Mouse (Mus musculus) neural tube, embryonic 11.5 days (tissue): ENCODE measurements around the gene Nfia. TPM values are rescaled to one million over a fixed set of nuclear protein-coding genes. Genes with fewer than 3 reads are reported as not detected.
A peak's percentile ranks its signal among the peaks of the same experiment; 100 is the strongest.

ENCODE experiments used
- ATAC-seq: fragments of 200-750 bp; cut with Nextera tagmentation; 2 replicates; pipeline ENCODE4 v1.8.0; 2017; ENCODE audit warnings: moderate number of reproducible peaks, mild to moderate bottlenecking, moderate TSS enrichment, moderate library complexity; ENCODE audit not compliant: insufficient read depth, low FRiP score, low TSS enrichment
- DNase-seq: peaks from one replicate; pipeline ENCODE4 v3.0.0-alpha.2; 2015; ENCODE audit warnings: low spot score
- H3K27ac ChIP-seq: fragments of 300-500 bp; sonication (generic); 2 replicates; pipeline ENCODE4 v1.5.1; 2014; ENCODE audit warnings: low read depth, mild to moderate bottlenecking, low read length
- H3K27me3 ChIP-seq: fragments of 300-500 bp; sonication (generic); 2 replicates; pipeline ENCODE4 v1.6.1; 2014; ENCODE audit warnings: mild to moderate bottlenecking, low read length, mixed read lengths; ENCODE audit not compliant: control insufficient read depth, insufficient read depth
- H3K36me3 ChIP-seq: fragments of 300-500 bp; sonication (generic); 2 replicates; pipeline ENCODE4 v1.6.1; 2014; ENCODE audit warnings: mild to moderate bottlenecking, low read length, moderate library complexity, mixed read lengths; ENCODE audit not compliant: control insufficient read depth, insufficient read depth
- H3K4me1 ChIP-seq: fragments of 300-500 bp; sonication (generic); 2 replicates; pipeline ENCODE4 v1.6.1; 2014; ENCODE audit warnings: low read length, mixed read lengths; ENCODE audit not compliant: control insufficient read depth, insufficient read depth
- H3K4me2 ChIP-seq: fragments of 300-500 bp; sonication (generic); 2 replicates; pipeline ENCODE4 v1.6.1; 2014; ENCODE audit warnings: low read depth, mild to moderate bottlenecking, moderate library complexity
- H3K4me3 ChIP-seq: fragments of 300-500 bp; sonication (generic); 2 replicates; pipeline ENCODE4 v1.5.1; 2014; ENCODE audit warnings: low read depth, low read length
- H3K9ac ChIP-seq: fragments of 300-500 bp; sonication (generic); 2 replicates; pipeline ENCODE4 v1.6.1; 2014; ENCODE audit warnings: mild to moderate bottlenecking, low read length
- H3K9me3 ChIP-seq: fragments of 300-500 bp; sonication (generic); 2 replicates; pipeline ENCODE4 v1.6.1; 2016; ENCODE audit warnings: low read length; ENCODE audit not compliant: control insufficient read depth
- WGBS: fragments of 180-500 bp; shearing (Covaris S2); extraction: QIAGEN DNeasy Blood & Tissue Kit; methylation state at CpG from one replicate; pipeline ENCODE4 v1.1.7; 2014; 5-methylcytosine and 5-hydroxymethylcytosine counted together
- polyA plus RNA-seq: library from polyadenylated mRNA; unstranded; fragments of >200 nt; fragmentation: Nextera tagmentation; extraction: Ambion mirVana; gene quantifications from 2 replicates; pipeline ENCODE4 v1.2.1, GENCODE M21; 2014

Nfia gene
- polyA plus RNA-seq, 1 experiment from 2014 or later: 29.0 TPM

- H3K27me3 ChIP-seq: no peaks in the 10 kb centered on the region
- H3K9me3 ChIP-seq: no peaks in the 10 kb centered on the region
- DNase-seq (no peak), ATAC-seq (no peak)
- peak overlapping the region; percentile 75 for H3K27ac ChIP-seq
- H3K4me1 ChIP-seq: peaks cover 40% of the 10 kb centered on the region
- H3K4me3 ChIP-seq: no peak overlapping the region
- H3K9ac ChIP-seq: no peak overlapping the region
- no peaks in the 10 kb centered on the region for H3K36me3 ChIP-seq
- H3K4me2 ChIP-seq: peak overlapping the region; percentile 3
- 4% methylated on average over 4 of the region's 4 CpGs for WGBS
Measured at GRCm38 (mm10) chr4:98107093-98107453, 334.5 kb downstream of the Nfia start.

GRCm38 (mm10) chr4:98107936-98108675 lies 335.6 kb downstream of the Nfia start:
- ATAC-seq: peak; percentile 52
- peaks cover 36% of the 10 kb centered on the region for H3K4me1 ChIP-seq
- DNase-seq: no peak
- H3K9me3 ChIP-seq: no peaks in the 10 kb centered on the region
- WGBS: 3% methylated on average over 9 of the region's 9 CpGs
- H3K27ac ChIP-seq: peak overlapping the region; percentile 75
- no peak overlapping the region for H3K4me2 ChIP-seq
- H3K36me3 ChIP-seq: no peaks in the 10 kb centered on the region
- no peaks in the 10 kb centered on the region for H3K27me3 ChIP-seq
- H3K9ac ChIP-seq: no peak overlapping the region
- H3K4me3 ChIP-seq: no peak overlapping the region

- no peak overlapping the region for H3K9ac ChIP-seq
- H3K27ac ChIP-seq: peak overlapping the region; percentile 80
- DNase-seq (peak; percentile 82), ATAC-seq (peak; percentile 93)
- no peaks in the 10 kb centered on the region for H3K27me3 ChIP-seq
- no peak overlapping the region for H3K4me2 ChIP-seq
- H3K36me3 ChIP-seq: no peaks in the 10 kb centered on the region
- H3K4me3 ChIP-seq: no peak overlapping the region
- peaks cover 36% of the 10 kb centered on the region for H3K4me1 ChIP-seq
- H3K9me3 ChIP-seq: no peaks in the 10 kb centered on the region
- WGBS: 3% methylated on average over 4 of the region's 4 CpGs
Measured at GRCm38 (mm10) chr4:98108676-98109016, 336.1 kb downstream of the Nfia start.

GRCm38 (mm10) chr4:98109064-98109463 lies 336.5 kb downstream of the Nfia start:
- WGBS: 7% methylated on average over 7 of the region's 7 CpGs
- peak; percentile 75 for DNase-seq
- Histone ChIP-seq H3K27ac (peak overlapping the region; percentile 80), H3K4me2 (no peak overlapping the region), H3K9me3 (no peaks in the 10 kb centered on the region), H3K9ac (0 out of 2 replicates have a peak overlapping the region, but pooled peaks have one; percentile 8), H3K4me1 (peaks cover 36% of the 10 kb centered on the region), H3K4me3 (no peak overlapping the region), H3K27me3 (no peaks in the 10 kb centered on the region), H3K36me3 (no peaks in the 10 kb centered on the region)
- peak; percentile 36 for ATAC-seq

- DNase-seq: no peak
- no peak overlapping the region for H3K4me3 ChIP-seq
- H3K36me3 ChIP-seq: no peaks in the 10 kb centered on the region
- no peak overlapping the region for H3K9ac ChIP-seq
- H3K4me2 ChIP-seq: no peak overlapping the region
- no peak for ATAC-seq
- H3K27ac ChIP-seq: peak overlapping the region; percentile 80
- peaks cover 31% of the 10 kb centered on the region for H3K4me1 ChIP-seq
- 83% methylated on average over 4 of the region's 4 CpGs for WGBS
- H3K9me3 ChIP-seq: no peaks in the 10 kb centered on the region
- H3K27me3 ChIP-seq: no peaks in the 10 kb centered on the region
Measured at GRCm38 (mm10) chr4:98109911-98110310, 337.4 kb downstream of the Nfia start.

GRCm38 (mm10) chr4:98113289-98114024 lies 340.9 kb downstream of the Nfia start:
- Histone ChIP-seq H3K27me3 (no peaks in the 10 kb centered on the region), H3K9me3 (no peaks in the 10 kb centered on the region), H3K4me3 (no peak overlapping the region), H3K36me3 (no peaks in the 10 kb centered on the region), H3K9ac (no peak overlapping the region), H3K27ac (no peak overlapping the region), H3K4me2 (no peak overlapping the region), H3K4me1 (peaks cover 3% of the 10 kb centered on the region; the same call in 1 of the 2 replicates)
- DNase-seq: no peak
- no peak for ATAC-seq
- WGBS: 74% methylated on average over 10 of the region's 10 CpGs

- Histone ChIP-seq H3K4me3 (no peak overlapping the region), H3K9me3 (no peaks in the 10 kb centered on the region), H3K27me3 (no peaks in the 10 kb centered on the region), H3K4me1 (no peaks in the 10 kb centered on the region), H3K36me3 (no peaks in the 10 kb centered on the region), H3K27ac (no peak overlapping the region), H3K4me2 (no peak overlapping the region), H3K9ac (no peak overlapping the region)
- ATAC-seq (no peak), DNase-seq (no peak)
- WGBS: 82% methylated on average over 2 of the region's 2 CpGs
Measured at GRCm38 (mm10) chr4:98114966-98115365, 342.4 kb downstream of the Nfia start.

GRCm38 (mm10) chr4:98115401-98115800 lies 342.9 kb downstream of the Nfia start:
- H3K4me2 ChIP-seq: no peak overlapping the region
- H3K9ac ChIP-seq: no peak overlapping the region
- ATAC-seq (no peak), DNase-seq (no peak)
- H3K27ac ChIP-seq: no peak overlapping the region
- H3K9me3 ChIP-seq: no peaks in the 10 kb centered on the region
- no peaks in the 10 kb centered on the region for H3K27me3 ChIP-seq
- no peaks in the 10 kb centered on the region for H3K4me1 ChIP-seq
- H3K4me3 ChIP-seq: no peak overlapping the region
- 83% methylated on average over 4 of the region's 4 CpGs for WGBS
- H3K36me3 ChIP-seq: no peaks in the 10 kb centered on the region

GRCm38 (mm10) chr4:98116046-98116445 lies 343.5 kb downstream of the Nfia start:
- Histone ChIP-seq H3K4me2 (no peak overlapping the region), H3K27ac (no peak overlapping the region), H3K9me3 (no peaks in the 10 kb centered on the region), H3K36me3 (no peaks in the 10 kb centered on the region), H3K4me3 (no peak overlapping the region), H3K9ac (no peak overlapping the region), H3K27me3 (no peaks in the 10 kb centered on the region), H3K4me1 (no peaks in the 10 kb centered on the region)
- ATAC-seq: no peak
- WGBS: 91% methylated on average over 7 of the region's 7 CpGs
- no peak for DNase-seq
